In genomic region chr8:20610856-20611255, GRCm38 (mm10) we compare ENCODE assay signal across 7 mouse cellular contexts. TPM values are rescaled to one million over a fixed set of nuclear protein-coding genes. Genes with fewer than 3 reads are reported as not detected.
DNase-seq lines count a peak whose midpoint lies in the region.
"Had no signal": no experiment of that assay in that cellular context is flagged by ENCODE, and none has a peak within 500 bp of the region (broad histone marks: within the 10 kb centered on the region; RNA-seq: fewer than 3 reads in every experiment).

No protein-coding gene starts in this region.

- peak; percentile 6 for DNase-seq in gastrocnemius, adult 18-20 months (ENCODE audit: low spot score)
- DNase-seq in heart, adult 11 months: peak; percentile 91
- DNase-seq in kidney, adult 11 months: peak; percentile 19
- peak; percentile 4 to 7 for DNase-seq in lung, postnatal 4 days

RNA-seq across cellular contexts. Expression of gene Gm21119, which starts 3.9 kb away (rescaled TPM):
- total RNA-seq in gastrocnemius, adult 18-20 months (2021): under 1 TPM; 0.11 to 0.69 TPM
- total RNA-seq: adrenal gland, adult 2 months; ES-E14; MEL had no signal

Comparison
In these comparisons a context has a peak if more than half of its experiments do, and no peak if none do; other contexts are left out.
1. Peak in every context shown above with its lines: DNase-seq.
2. DNase-seq: peak in every context shown above with its lines; median percentile 91 in heart, adult 11 months; 19 in kidney, adult 11 months; 6 in gastrocnemius, adult 18-20 months; 6 in lung, postnatal 4 days.